Mouse (Mus musculus) kidney, adult 2 months (tissue): ENCODE results near the gene 0610040J01Rik. TPM values are rescaled to one million over a fixed set of nuclear protein-coding genes. Genes with fewer than 3 reads are reported as not detected.

ENCODE experiments used
- DNase-seq: peaks from one replicate; pipeline ENCODE4 v3.0.0; 2021
- H3K27ac ChIP-seq: fragments of 200-500 bp; 2 replicates; pipeline ENCODE4 v1.5.1; 2012; ENCODE audit warnings: low read depth, low read length, control low read depth, inconsistent platforms; ENCODE audit not compliant: insufficient read depth
- H3K27me3 ChIP-seq: fragments of 200-500 bp; replicated peaks from 2 replicates; pipeline ENCODE4 v1.6.1; 2012; ENCODE audit warnings: mild to moderate bottlenecking, moderate library complexity, low read length, inconsistent platforms; ENCODE audit not compliant: control insufficient read depth, insufficient read depth
- H3K36me3 ChIP-seq: fragments of 200-500 bp; 2 replicates; pipeline ENCODE4 v1.6.1; 2012; ENCODE audit warnings: mild to moderate bottlenecking, moderate library complexity, low read length, inconsistent platforms; ENCODE audit not compliant: control insufficient read depth, insufficient read depth
- H3K4me1 ChIP-seq: fragments of 200-500 bp; 2 replicates; pipeline ENCODE4 v1.6.1; 2011; ENCODE audit warnings: low read length; ENCODE audit not compliant: control insufficient read depth, insufficient read depth
- H3K4me3 ChIP-seq: fragments of 200-500 bp; 2 replicates; pipeline ENCODE4 v1.5.1; 2011; ENCODE audit warnings: mild to moderate bottlenecking, low read depth, low read length, control low read depth; ENCODE audit not compliant: insufficient read depth
- CTCF ChIP-seq: fragments of 200-500 bp; conservative IDR thresholded peaks from 2 replicates; pipeline ENCODE4 v1.5.1; 2011; ENCODE audit warnings: low read depth, mild to moderate bottlenecking, control low read depth, low read length, moderate library complexity, mixed read lengths; ENCODE audit not compliant: insufficient read depth, insufficient read length
- POLR2A ChIP-seq: fragments of 200-500 bp; IDR thresholded peaks from one replicate; pipeline ENCODE4 v1.6.1; 2011; ENCODE audit warnings: low read depth, low read length, control low read depth
- WGBS: fragments of 180-500 bp; shearing (Covaris S2); methylation state at CpG from one replicate; pipeline ENCODE4 v1.1.7; 2018; 5-methylcytosine and 5-hydroxymethylcytosine counted together
- polyA plus RNA-seq: library from polyadenylated mRNA; depleted of rRNA; stranded (reverse); fragments of >200 nt; gene quantifications from 2 replicates; pipeline ENCODE4 v1.2.3, GENCODE M21; 2012

0610040J01Rik gene
- polyA plus RNA-seq, 1 experiment: 50.1 TPM

DNA sequence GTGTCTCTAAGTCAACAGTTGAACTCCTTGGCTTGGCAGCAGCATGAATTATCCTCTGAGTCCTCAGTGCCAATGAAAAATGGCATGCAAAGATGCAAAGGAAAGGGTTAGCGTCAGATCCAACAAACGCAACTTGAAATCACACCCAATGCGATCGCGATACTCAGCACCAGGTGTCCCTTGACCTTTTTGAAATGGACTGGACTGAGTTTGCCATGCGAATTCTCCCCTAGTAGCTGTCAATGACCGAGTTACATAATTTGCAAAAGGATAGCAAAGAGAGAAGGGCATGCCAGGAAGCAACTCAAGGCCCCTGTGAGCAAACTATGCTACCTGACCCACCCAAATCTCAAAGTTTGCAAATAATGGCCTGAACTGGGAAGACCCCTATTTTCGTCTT is 34.9 kb downstream of the 0610040J01Rik start:
- Histone ChIP-seq H3K27ac (peak overlapping the region; percentile 97), H3K27me3 (no peaks in the 10 kb centered on the region), H3K4me3 (peak overlapping the region; percentile 11; the same call in 1 of the 2 replicates), H3K36me3 (no peaks in the 10 kb centered on the region), H3K4me1 (peaks cover 7% of the 10 kb centered on the region; the same call in 1 of the 2 replicates)
- TF ChIP-seq CTCF: no peak
- TF ChIP-seq POLR2A: no peak
- DNase-seq: peak; percentile 75
- WGBS: 51% methylated on average over 8 of the region's 8 CpGs

DNA sequence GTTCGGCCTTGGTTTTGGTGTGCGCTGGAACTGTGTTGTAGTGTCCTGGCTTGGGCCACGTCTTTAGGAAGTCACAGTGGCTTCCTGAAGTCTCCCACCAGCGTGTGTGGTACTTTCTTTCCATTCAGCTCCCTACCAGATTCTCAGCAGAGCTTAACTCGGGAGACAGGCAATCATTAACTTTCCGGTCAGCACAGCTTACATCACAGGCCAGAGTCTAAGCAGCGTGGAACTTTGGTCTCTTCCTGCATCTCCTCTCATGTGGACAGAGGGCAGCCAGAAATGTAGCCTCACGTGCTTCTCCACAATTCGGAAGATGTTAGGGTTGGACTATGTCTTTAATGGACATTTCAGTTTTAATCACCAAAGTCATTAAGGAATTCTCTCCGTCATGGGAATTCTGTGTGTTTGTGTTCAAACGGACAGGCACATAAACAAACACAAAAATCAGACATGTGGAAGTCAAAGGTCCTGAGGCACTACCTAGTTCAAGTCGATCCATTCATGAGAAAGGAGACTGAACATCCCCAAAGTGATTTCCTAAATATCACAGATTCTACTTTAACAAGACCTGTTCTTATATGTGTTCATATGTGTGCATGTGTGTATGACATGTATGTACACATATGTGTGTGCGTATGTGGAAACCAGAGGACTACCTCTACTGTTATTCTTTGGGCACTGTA is 35.5 kb downstream of the 0610040J01Rik start:
- H3K36me3 ChIP-seq: no peaks in the 10 kb centered on the region
- peak; percentile 94 for DNase-seq
- 37% methylated on average over 13 of the region's 13 CpGs for WGBS
- H3K27ac ChIP-seq: peak overlapping the region; percentile 97
- H3K27me3 ChIP-seq: no peaks in the 10 kb centered on the region
- H3K4me3 ChIP-seq: peak overlapping the region; percentile 11; the same call in 1 of the 2 replicates
- peaks cover 7% of the 10 kb centered on the region; the same call in 1 of the 2 replicates for H3K4me1 ChIP-seq
- TF ChIP-seq POLR2A (no peak), CTCF (no peak)

DNA sequence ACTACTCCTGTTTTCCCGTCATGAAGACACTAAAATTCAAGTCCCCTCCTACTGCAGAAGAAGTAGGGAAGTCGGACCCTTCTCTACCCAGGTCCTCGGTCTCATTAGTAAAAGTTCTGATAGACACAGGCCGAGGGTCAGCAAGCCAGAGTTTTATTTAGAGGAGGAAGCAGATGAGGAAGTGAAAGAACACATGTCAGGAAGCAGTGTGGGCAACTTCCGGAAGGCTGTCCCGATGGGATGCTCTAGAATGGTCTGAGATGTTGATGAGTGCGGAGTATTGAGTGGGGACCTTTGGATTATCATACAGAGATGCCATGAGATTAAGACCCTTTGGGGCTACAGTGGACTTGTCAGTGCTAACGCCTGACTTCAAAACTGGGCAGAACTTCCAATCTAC is 46.7 kb downstream of the 0610040J01Rik start:
- 74% methylated on average over 8 of the region's 8 CpGs for WGBS
- H3K36me3 ChIP-seq: no peaks in the 10 kb centered on the region
- DNase-seq: no peak

DNA sequence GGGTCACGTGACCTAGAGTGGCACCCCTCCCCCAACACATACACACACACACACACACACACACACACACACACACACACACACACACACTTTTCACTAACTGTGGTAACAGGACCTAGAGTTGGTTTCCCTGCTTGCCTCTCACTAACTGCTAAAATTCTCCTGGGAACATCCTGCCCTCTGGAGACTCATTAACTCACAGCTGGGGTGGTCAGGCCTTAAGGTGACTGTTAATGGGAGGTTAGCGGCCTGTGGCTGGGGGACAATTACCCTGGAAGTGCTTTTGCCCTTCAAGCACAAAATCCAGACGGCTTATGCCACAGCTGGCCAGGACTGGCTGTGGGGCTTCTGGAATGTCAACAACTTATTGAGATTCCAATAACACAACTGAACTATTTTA is 55.3 kb downstream of the 0610040J01Rik start:
- Histone ChIP-seq H3K4me1 (peaks cover 24% of the 10 kb centered on the region), H3K27ac (peak overlapping the region; percentile 85)
- 22% methylated on average over 3 of the region's 3 CpGs for WGBS

More for the DNA sequence above, 46.7 kb downstream of the 0610040J01Rik start:
- no peak for TF ChIP-seq CTCF
- H3K27me3 ChIP-seq: no peaks in the 10 kb centered on the region
- peaks cover 1% of the 10 kb centered on the region for H3K4me1 ChIP-seq
- no peak overlapping the region for H3K27ac ChIP-seq
- H3K4me3 ChIP-seq: no peak overlapping the region

DNA sequence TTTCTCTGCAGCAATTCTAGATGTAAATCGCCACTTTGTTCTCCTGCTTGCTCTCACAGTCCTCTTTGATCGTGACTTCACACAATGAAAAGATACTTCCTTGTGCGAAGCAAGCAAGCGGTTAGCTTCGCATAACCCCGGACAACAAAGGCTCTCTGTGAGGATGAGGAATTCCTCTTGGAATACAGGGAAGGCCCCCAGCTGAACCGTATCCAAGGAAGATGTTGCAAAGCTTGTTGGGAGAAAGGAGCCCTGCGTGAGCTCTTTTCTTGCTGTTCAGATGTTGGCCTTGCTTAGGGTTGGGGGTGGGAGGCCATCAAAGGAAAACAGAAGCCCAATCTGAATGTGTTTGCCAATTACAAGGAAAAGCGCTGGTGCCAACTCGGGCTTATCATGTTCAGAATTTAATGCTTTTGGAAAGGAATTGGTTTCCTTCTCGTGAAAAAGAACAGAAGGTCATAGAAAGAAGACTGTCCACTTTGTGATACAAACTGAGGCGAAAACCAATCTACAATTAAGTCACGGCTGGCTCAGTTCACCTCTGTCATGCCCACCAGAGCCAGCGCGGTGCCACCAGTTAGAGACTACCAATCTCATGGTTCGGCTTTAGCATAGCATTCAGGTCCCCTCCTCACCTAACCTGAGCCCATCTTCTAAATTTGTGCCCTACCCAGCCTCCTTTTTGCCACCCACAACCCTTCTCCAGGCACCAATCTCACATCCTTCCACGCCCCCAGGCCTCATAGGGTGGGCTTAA is 60.2 kb downstream of the 0610040J01Rik start:
- Histone ChIP-seq H3K4me1 (peaks cover 24% of the 10 kb centered on the region), H3K27ac (peak overlapping the region; percentile 18; the same call in 1 of the 2 replicates), H3K27me3 (no peaks in the 10 kb centered on the region), H3K36me3 (no peaks in the 10 kb centered on the region), H3K4me3 (no peak overlapping the region)
- 69% methylated on average over 17 of the region's 17 CpGs for WGBS
- no peak for DNase-seq
- TF ChIP-seq POLR2A (no peak), CTCF (no peak)

More for the DNA sequence above, 55.3 kb downstream of the 0610040J01Rik start:
- Histone ChIP-seq H3K4me3 (no peak overlapping the region), H3K36me3 (no peaks in the 10 kb centered on the region), H3K27me3 (no peaks in the 10 kb centered on the region)
- TF ChIP-seq CTCF: 0 out of 2 replicates have a peak, but pooled peaks have one; percentile 3
- TF ChIP-seq POLR2A: no peak
- DNase-seq: peak; percentile 93

DNA sequence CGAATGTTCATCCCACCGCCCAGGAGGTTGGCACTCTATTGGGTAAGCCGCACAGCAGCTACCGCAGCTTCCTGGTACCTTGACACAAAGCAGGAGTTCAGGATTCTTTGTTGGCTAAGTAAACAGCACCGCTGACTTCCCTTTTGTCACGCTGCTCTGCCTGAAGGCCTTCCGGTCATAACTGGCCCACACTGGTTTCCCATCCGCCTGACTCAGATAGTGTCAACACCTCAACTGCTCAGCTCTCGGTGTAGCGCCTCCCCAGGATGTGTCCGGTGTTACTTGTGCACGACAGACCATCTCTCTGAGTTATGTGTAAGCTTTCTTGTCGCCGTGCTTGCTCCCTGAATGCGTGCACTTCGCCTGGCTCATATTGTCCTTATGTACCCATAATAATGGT is 62.7 kb downstream of the 0610040J01Rik start:
- Histone ChIP-seq H3K27me3 (no peaks in the 10 kb centered on the region), H3K36me3 (no peaks in the 10 kb centered on the region), H3K27ac (peak overlapping the region; percentile 49; the same call in 1 of the 2 replicates), H3K4me1 (peaks cover 12% of the 10 kb centered on the region), H3K4me3 (no peak overlapping the region)
- TF ChIP-seq CTCF (peak; percentile 45; the same call in 1 of the 2 replicates), POLR2A (no peak)
- 39% methylated on average over 16 of the region's 16 CpGs for WGBS
- DNase-seq: peak; percentile 71

DNA sequence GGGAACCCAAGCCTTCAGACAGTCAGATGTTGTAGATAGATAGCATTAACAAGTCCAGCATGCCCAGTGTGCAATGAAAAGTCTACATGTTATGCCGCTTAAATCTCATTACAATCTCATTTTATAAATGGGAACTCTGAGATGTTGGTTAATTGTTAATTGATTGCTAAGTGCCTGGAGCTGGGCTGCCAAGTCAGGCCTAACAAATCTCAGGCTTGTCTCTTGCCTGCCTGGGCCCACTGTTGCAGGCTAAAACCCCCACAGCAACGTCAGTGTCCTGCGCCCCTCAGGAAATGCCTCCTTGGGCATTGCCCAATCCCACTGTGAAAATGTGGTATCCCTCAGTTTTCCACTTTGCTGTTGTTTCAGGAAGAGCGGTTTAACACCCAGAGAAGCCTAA is 63.9 kb downstream of the 0610040J01Rik start:
- DNase-seq: peak; percentile 68
- Histone ChIP-seq H3K36me3 (no peaks in the 10 kb centered on the region), H3K4me3 (no peak overlapping the region), H3K4me1 (peaks cover 12% of the 10 kb centered on the region), H3K27me3 (no peaks in the 10 kb centered on the region), H3K27ac (peak overlapping the region; percentile 88)
- TF ChIP-seq POLR2A (no peak), CTCF (no peak)
- 56% methylated on average over 4 of the region's 4 CpGs for WGBS
